Mouse (Mus musculus): Measurements from ENCODE around the gene 9030612E09Rik. TPM values are rescaled to one million over a fixed set of nuclear protein-coding genes. Genes with fewer than 3 reads are reported as not detected.

The 9030612E09Rik gene
- polyA plus RNA-seq, 1 experiment from 2014 or later, result 0.92 TPM

DNA sequence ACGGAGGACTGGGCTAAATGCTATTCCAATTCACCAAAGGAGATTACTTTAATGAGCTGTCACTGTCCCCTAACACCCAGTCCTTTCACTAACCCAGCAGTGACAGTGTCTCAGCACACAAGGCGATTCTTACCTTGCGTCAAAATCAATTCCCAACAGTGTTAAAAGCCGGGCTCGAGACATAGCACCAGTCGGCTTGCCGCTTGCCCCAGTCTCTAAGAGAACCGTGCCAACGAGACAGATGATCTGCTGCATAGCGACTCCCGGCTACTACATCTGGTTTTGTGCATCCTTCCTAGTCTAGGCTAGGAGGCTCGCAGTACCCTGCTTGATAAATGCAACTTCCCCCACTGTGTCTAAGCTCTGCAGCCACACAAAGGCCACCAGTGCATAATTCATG, 12.2 kb upstream of the 9030612E09Rik start:
- 83% methylated on average over 12 of the region's 12 CpGs for WGBS
- ATAC-seq (replicated peaks; ENCODE audit: extremely low read depth, insufficient read depth, low FRiP score), result no peak
- no peak overlapping the region for H3K9ac ChIP-seq (ENCODE audit: low read length)
- H3K4me2 ChIP-seq (ENCODE audit: low read depth, low read length), result no peak overlapping the region
- H3K9me3 ChIP-seq (replicated peaks; ENCODE audit: control insufficient read depth, low read length), result peaks cover 6% of the 10 kb centered on the region
- peaks cover 9% of the 10 kb centered on the region for H3K4me1 ChIP-seq (ENCODE audit: control insufficient read depth, insufficient read depth, low read length)
- H3K4me3 ChIP-seq (ENCODE audit: low read length), result no peak overlapping the region
- H3K27ac ChIP-seq (ENCODE audit: low read length), result no peak overlapping the region
- H3K36me3 ChIP-seq (ENCODE audit: control insufficient read depth, insufficient read depth), result no peaks in the 10 kb centered on the region
- no peaks in the 10 kb centered on the region for H3K27me3 ChIP-seq (ENCODE audit: control insufficient read depth, insufficient read depth, low read length)

DNA sequence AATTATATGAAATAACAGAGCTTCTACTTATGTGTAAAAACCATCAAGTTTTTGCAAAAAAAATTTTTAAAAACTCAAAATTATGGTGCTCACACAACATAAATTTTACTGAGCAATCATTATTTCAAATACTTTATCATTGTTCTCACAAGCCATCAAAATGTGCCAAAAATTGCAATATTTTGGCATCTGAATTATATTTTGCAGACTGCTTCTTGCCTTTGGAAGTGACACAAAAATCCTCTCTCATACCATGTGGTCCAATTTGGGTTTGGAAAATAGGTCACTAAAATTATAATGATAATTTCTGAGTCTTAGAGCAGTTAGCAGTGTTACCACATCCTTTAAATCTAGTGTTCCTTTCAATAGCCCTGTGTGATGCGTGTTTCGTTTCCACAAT, 10.1 kb upstream of the 9030612E09Rik start:
- Histone ChIP-seq H3K4me2 (ENCODE audit: low read depth, low read length) (no peak overlapping the region), H3K4me1 (ENCODE audit: control insufficient read depth, insufficient read depth, low read length) (no peaks in the 10 kb centered on the region; the same call in none of the 2 replicates), H3K36me3 (ENCODE audit: control insufficient read depth, insufficient read depth) (no peaks in the 10 kb centered on the region), H3K4me3 (ENCODE audit: low read length) (no peak overlapping the region), H3K27ac (ENCODE audit: low read length) (no peak overlapping the region), H3K9ac (ENCODE audit: low read length) (no peak overlapping the region), H3K27me3 (ENCODE audit: control insufficient read depth, insufficient read depth, low read length) (no peaks in the 10 kb centered on the region; the same call in 1 of the 2 replicates), H3K9me3 (replicated peaks; ENCODE audit: control insufficient read depth, low read length) (peaks cover 6% of the 10 kb centered on the region)
- 90% methylated on average over 2 of the region's 2 CpGs for WGBS
- ATAC-seq (replicated peaks; ENCODE audit: extremely low read depth, insufficient read depth, low FRiP score), result no peak

DNA sequence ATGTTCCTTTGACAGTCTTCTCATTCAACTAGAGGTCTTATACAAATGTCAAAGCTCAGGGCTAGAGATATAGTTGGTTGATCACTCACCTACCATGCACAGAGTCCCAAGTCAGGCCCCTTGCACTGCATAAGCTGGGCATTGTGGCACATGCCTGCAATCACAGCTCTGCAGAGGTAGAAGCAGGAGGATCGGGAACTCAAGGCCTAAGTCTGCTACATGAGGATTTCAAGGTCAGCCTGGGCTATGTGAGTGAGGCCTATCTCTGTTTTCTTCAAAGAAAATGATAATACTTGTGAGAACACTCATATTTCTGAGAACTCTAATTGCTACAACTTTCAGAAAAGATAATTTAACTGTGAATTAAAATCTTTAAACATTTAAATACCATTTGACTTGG, 8.4 kb upstream of the 9030612E09Rik start:
- no peak overlapping the region for H3K9ac ChIP-seq (ENCODE audit: low read length)
- no peak for ATAC-seq (replicated peaks; ENCODE audit: extremely low read depth, insufficient read depth, low FRiP score)

DNA sequence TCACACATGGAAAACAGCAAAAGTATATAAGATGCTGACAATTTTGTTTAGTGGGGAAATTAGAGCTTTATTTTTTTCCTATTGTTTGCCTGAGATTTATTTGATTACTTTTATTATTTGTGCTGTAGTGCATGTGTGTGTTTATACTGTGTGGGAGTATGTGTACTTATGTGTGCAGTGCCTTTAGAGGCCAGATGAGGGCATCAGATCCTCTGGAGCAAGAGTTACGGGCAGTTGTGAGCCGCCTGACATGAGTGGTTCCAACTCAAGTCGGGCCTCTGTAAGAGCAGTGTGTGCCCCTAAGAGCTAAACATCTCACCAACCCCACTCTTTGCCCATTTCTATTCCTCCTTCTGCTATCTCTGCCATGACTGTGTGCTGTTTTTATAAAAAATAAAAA, 7.7 kb upstream of the 9030612E09Rik start:
- Histone ChIP-seq H3K27me3 (ENCODE audit: control insufficient read depth, insufficient read depth, low read length) (no peaks in the 10 kb centered on the region; the same call in 1 of the 2 replicates), H3K27ac (ENCODE audit: low read length) (no peak overlapping the region), H3K36me3 (ENCODE audit: control insufficient read depth, insufficient read depth) (no peaks in the 10 kb centered on the region), H3K4me3 (ENCODE audit: low read length) (no peak overlapping the region), H3K9ac (ENCODE audit: low read length) (no peak overlapping the region), H3K4me1 (ENCODE audit: control insufficient read depth, insufficient read depth, low read length) (peaks cover 4% of the 10 kb centered on the region), H3K9me3 (replicated peaks; ENCODE audit: control insufficient read depth, low read length) (peaks cover 6% of the 10 kb centered on the region), H3K4me2 (ENCODE audit: low read depth, low read length) (no peak overlapping the region)
- ATAC-seq (replicated peaks; ENCODE audit: extremely low read depth, insufficient read depth, low FRiP score), result no peak
- 91% methylated on average over 3 of the region's 3 CpGs for WGBS

More for the DNA sequence above, 8.4 kb upstream of the 9030612E09Rik start:
- Histone ChIP-seq H3K4me2 (ENCODE audit: low read depth, low read length) (no peak overlapping the region), H3K27ac (ENCODE audit: low read length) (no peak overlapping the region), H3K4me3 (ENCODE audit: low read length) (no peak overlapping the region), H3K27me3 (ENCODE audit: control insufficient read depth, insufficient read depth, low read length) (no peaks in the 10 kb centered on the region; the same call in 1 of the 2 replicates), H3K36me3 (ENCODE audit: control insufficient read depth, insufficient read depth) (no peaks in the 10 kb centered on the region), H3K9me3 (replicated peaks; ENCODE audit: control insufficient read depth, low read length) (peaks cover 6% of the 10 kb centered on the region), H3K4me1 (ENCODE audit: control insufficient read depth, insufficient read depth, low read length) (peaks cover 4% of the 10 kb centered on the region)
- 61% methylated on average over 1 of the region's 1 CpGs for WGBS

DNA sequence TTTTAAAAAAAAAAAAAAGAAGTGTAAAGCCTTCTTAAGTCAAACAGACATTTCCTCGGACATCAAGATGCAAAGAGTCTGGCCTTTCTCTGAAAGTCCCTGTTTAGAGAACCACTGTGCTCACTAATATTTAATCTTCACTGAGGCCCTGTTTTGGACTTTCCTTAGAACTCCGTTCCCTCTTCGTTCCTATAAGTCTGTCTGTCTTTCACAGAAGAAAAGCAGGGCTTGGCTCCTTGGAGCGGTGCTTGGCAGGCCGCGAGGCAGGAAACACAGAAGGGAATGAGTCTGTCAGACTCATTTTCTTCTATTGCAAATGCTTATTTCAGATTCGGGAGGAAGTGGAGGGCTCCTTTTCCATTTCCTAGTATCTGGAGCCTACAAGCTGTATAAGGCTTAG, 5.7 kb upstream of the 9030612E09Rik start:
- ATAC-seq (replicated peaks; ENCODE audit: extremely low read depth, insufficient read depth, low FRiP score), result no peak
- Histone ChIP-seq H3K4me2 (ENCODE audit: low read depth, low read length) (no peak overlapping the region), H3K27me3 (ENCODE audit: control insufficient read depth, insufficient read depth, low read length) (no peaks in the 10 kb centered on the region; the same call in 1 of the 2 replicates), H3K9ac (ENCODE audit: low read length) (no peak overlapping the region), H3K4me1 (ENCODE audit: control insufficient read depth, insufficient read depth, low read length) (peaks cover 7% of the 10 kb centered on the region), H3K27ac (ENCODE audit: low read length) (no peak overlapping the region), H3K36me3 (ENCODE audit: control insufficient read depth, insufficient read depth) (no peaks in the 10 kb centered on the region), H3K9me3 (replicated peaks; ENCODE audit: control insufficient read depth, low read length) (peaks cover 3% of the 10 kb centered on the region; the same call in 1 of the 2 replicates), H3K4me3 (ENCODE audit: low read length) (no peak overlapping the region)
- 78% methylated on average over 7 of the region's 7 CpGs for WGBS

DNA sequence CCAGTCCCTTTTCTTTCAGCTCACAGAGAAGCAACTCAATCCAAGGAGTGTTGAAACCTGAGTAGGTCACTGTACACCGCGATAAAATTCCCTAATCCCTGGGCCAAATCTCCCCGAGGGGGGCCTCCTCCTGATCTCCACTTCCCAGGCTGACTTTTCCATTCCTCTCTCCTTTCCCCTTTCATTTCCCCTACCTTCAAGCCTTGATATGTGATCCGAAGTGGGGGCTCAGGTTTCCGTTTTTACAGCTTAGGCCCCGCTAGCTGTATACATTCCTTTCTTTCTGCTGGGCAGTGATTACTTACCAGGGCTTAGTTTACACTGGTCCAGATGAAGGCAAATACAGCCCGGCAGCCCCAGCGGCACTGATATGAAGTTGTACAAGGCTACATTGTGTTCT, 3.4 kb upstream of the 9030612E09Rik start:
- ATAC-seq (replicated peaks; ENCODE audit: extremely low read depth, insufficient read depth, low FRiP score), result no peak
- Histone ChIP-seq H3K4me3 (ENCODE audit: low read length) (peak overlapping the region; percentile 18), H3K27ac (ENCODE audit: low read length) (peak overlapping the region; percentile 52), H3K4me2 (ENCODE audit: low read depth, low read length) (peak overlapping the region; percentile 48), H3K9me3 (replicated peaks; ENCODE audit: control insufficient read depth, low read length) (peaks cover 3% of the 10 kb centered on the region; the same call in 1 of the 2 replicates), H3K27me3 (ENCODE audit: control insufficient read depth, insufficient read depth, low read length) (peaks cover 6% of the 10 kb centered on the region), H3K36me3 (ENCODE audit: control insufficient read depth, insufficient read depth) (no peaks in the 10 kb centered on the region), H3K9ac (ENCODE audit: low read length) (peak overlapping the region; percentile 6), H3K4me1 (ENCODE audit: control insufficient read depth, insufficient read depth, low read length) (peaks cover 11% of the 10 kb centered on the region)
- WGBS, result 4% methylated on average over 8 of the region's 8 CpGs

DNA sequence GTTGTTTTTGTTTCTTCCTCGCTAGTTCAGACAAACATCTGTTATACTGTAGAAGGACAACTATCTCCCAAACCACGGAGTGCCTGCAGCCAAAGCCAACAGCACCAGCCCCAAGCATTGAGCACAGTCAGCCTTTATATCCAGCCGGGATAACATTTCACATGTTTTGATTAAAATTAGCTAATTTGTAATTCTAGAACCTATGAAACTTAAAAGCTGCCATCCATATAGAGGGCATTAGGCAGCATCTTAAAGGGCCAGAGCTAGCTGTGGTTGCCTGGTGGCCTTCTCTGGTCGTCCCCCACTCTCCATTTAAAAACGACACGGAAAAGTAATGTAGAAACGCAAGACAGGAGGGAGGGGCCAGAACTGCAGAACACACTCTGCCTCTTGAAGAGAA, 2.4 kb upstream of the 9030612E09Rik start:
- no peaks in the 10 kb centered on the region for H3K36me3 ChIP-seq (ENCODE audit: control insufficient read depth, insufficient read depth)
- no peak for ATAC-seq (replicated peaks; ENCODE audit: extremely low read depth, insufficient read depth, low FRiP score)
- H3K4me3 ChIP-seq (ENCODE audit: low read length), result peak overlapping the region; percentile 88
- H3K4me2 ChIP-seq (ENCODE audit: low read depth, low read length), result peak overlapping the region; percentile 81
- H3K9ac ChIP-seq (ENCODE audit: low read length), result peak overlapping the region; percentile 81; the same call in 1 of the 2 replicates
- no peak overlapping the region for H3K27ac ChIP-seq (ENCODE audit: low read length)
- H3K4me1 ChIP-seq (ENCODE audit: control insufficient read depth, insufficient read depth, low read length), result peaks cover 11% of the 10 kb centered on the region
- 19% methylated on average over 7 of the region's 7 CpGs for WGBS
- H3K27me3 ChIP-seq (ENCODE audit: control insufficient read depth, insufficient read depth, low read length), result peaks cover 7% of the 10 kb centered on the region
- no peaks in the 10 kb centered on the region for H3K9me3 ChIP-seq (replicated peaks; ENCODE audit: control insufficient read depth, low read length)

DNA sequence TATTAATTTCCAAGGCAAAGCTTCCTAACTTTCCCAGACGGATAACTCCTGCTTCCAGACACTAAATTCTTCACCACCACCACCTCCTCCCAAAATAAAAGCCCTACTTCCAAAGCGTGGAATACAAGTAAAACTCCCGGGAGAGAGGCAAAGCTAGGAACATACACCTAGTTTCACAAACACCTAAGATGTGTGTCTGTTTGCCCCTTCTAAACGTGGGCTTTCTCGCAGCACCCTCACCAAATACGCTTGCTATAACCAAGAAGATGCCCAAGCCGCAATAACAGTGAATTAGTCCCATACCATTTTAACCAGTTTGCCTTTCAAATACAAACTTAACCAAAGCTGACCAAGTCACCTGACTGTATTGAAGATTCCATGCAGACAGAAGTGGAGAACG, 1.9 kb upstream of the 9030612E09Rik start:
- Histone ChIP-seq H3K27me3 (ENCODE audit: control insufficient read depth, insufficient read depth, low read length) (peaks cover 9% of the 10 kb centered on the region), H3K27ac (ENCODE audit: low read length) (no peak overlapping the region)

DNA sequence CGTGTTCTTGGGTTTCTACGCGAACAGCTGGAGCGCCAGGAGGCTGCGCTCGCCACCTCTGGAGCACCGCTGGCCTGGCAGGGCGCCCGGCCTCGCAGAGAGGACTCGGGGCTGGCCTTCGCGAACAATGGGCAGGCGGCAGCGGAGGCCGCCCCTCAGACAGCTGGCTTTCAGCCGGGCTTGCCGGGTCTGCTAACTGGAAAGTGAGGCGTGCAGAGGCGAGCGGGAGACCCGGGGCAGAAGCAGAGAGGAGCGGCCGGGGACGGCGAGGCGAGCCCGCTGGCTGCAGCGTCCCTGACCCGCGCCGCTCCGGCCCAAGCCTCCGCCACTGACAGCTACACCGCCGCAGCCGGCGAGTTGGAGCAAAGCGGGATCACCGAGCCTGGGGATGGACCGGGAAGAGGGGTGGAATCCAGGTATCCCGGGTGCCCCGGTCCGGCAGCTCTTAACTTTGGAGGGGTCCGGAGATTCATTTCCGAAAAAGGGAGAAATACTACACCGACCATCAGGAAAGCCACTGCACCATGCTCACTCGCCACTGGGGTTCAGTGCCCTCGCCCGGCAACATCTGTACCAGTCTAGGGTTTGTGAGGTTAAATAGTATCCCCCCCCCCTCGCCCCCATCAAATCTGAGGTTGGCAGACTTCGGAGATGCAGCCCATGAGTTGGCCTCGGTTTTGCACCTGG, 1.2 kb upstream of the 9030612E09Rik start:
- ATAC-seq (replicated peaks; ENCODE audit: extremely low read depth, insufficient read depth, low FRiP score), result peak; percentile 26; the same call in 1 of the 2 replicates
- H3K4me3 ChIP-seq (ENCODE audit: low read length), result peak overlapping the region; percentile 88
- under 1% methylated on average over 53 of the region's 53 CpGs for WGBS
- H3K27me3 ChIP-seq (ENCODE audit: control insufficient read depth, insufficient read depth, low read length), result peaks cover 9% of the 10 kb centered on the region
- peak overlapping the region; percentile 75 for H3K27ac ChIP-seq (ENCODE audit: low read length)
- H3K4me2 ChIP-seq (ENCODE audit: low read depth, low read length), result peak overlapping the region; percentile 81
- peak overlapping the region; percentile 81 for H3K9ac ChIP-seq (ENCODE audit: low read length)
- H3K36me3 ChIP-seq (ENCODE audit: control insufficient read depth, insufficient read depth), result no peaks in the 10 kb centered on the region
- no peaks in the 10 kb centered on the region for H3K9me3 ChIP-seq (replicated peaks; ENCODE audit: control insufficient read depth, low read length)
- H3K4me1 ChIP-seq (ENCODE audit: control insufficient read depth, insufficient read depth, low read length), result peaks cover 11% of the 10 kb centered on the region

More for the DNA sequence above, 1.9 kb upstream of the 9030612E09Rik start:
- Histone ChIP-seq H3K36me3 (ENCODE audit: control insufficient read depth, insufficient read depth) (no peaks in the 10 kb centered on the region), H3K4me2 (ENCODE audit: low read depth, low read length) (peak overlapping the region; percentile 81), H3K4me1 (ENCODE audit: control insufficient read depth, insufficient read depth, low read length) (peaks cover 11% of the 10 kb centered on the region), H3K4me3 (ENCODE audit: low read length) (peak overlapping the region; percentile 88), H3K9ac (ENCODE audit: low read length) (peak overlapping the region; percentile 81), H3K9me3 (replicated peaks; ENCODE audit: control insufficient read depth, low read length) (no peaks in the 10 kb centered on the region)
- 12% methylated on average over 8 of the region's 8 CpGs for WGBS
- ATAC-seq (replicated peaks; ENCODE audit: extremely low read depth, insufficient read depth, low FRiP score), result no peak

Data from heart, embryonic 16.5 days (tissue).